ENCODE assay signal across 9 mouse cellular contexts in the genomic region with DNA sequence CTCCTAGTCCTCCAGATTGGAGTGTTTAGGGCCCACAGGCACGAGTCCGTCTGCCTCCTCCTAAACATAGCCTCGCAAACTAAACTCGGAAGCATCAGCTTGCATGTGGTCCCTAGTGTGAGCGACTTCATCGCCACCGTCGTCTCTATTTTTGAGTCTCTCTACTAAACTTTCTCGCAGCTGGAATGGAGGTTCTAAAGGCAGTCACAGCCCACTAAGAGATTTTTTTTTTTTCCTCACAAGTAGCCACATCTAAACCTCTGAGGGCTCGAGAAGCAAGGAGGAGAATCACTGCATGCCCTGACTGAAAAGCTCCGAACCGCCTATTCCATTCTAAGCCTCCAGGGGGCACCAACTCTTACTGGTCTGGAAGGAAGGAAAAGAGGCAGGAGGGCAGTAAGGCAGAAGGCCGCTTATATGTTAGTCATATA.
A peak's percentile ranks its signal among the peaks of the same experiment; 100 is the strongest.
DNase-seq lines count a peak whose midpoint lies in the region; ATAC-seq lines count a peak whose summit lies in the region.
"Had no signal": no experiment of that assay in that cellular context is flagged by ENCODE, and none has a peak within 500 bp of the region (broad histone marks: within the 10 kb centered on the region; RNA-seq: fewer than 3 reads in every experiment).

No protein-coding gene starts in this region.

- H3K9me3 ChIP-seq in forebrain, embryonic 14.5 days (replicated peaks; ENCODE audit: control insufficient read depth, low read length) = no peaks in the 10 kb centered on the region
- no peaks in the 10 kb centered on the region for H3K9me3 ChIP-seq in forebrain, embryonic 12.5 days
- H3K9me3 ChIP-seq: limb, embryonic 13.5 days had no signal

- no peak overlapping the region for H3K4me3 ChIP-seq in forebrain, embryonic 14.5 days (ENCODE audit: low read depth, low read length)
- no peak overlapping the region for H3K4me3 ChIP-seq in forebrain, embryonic 12.5 days (replicated peaks)
- H3K4me3 ChIP-seq: limb, embryonic 13.5 days had no signal

- H3K9ac ChIP-seq in forebrain, embryonic 14.5 days (ENCODE audit: low read length) = no peak overlapping the region
- H3K9ac ChIP-seq in forebrain, embryonic 12.5 days = no peak overlapping the region
- H3K9ac ChIP-seq: limb, embryonic 13.5 days had no signal

- H3K27me3 ChIP-seq in forebrain, embryonic 14.5 days (replicated peaks; ENCODE audit: control insufficient read depth, insufficient read depth, low read length) = no peaks in the 10 kb centered on the region
- H3K27me3 ChIP-seq in forebrain, embryonic 12.5 days = no peaks in the 10 kb centered on the region

- intact Hi-C loops in heart, postnatal 10 days (cut with DNase I) = loop anchor here (1.0 to 5.0 kb wide), 5 partner anchors 209 to 486 kb away; no protein-coding TSS in a partner anchor

- WGBS in forebrain, embryonic 14.5 days = 56% methylated on average over 13 of the region's 13 CpGs
- WGBS in forebrain, embryonic 12.5 days = 54% methylated on average over 13 of the region's 13 CpGs

- ATAC-seq in forebrain, embryonic 14.5 days = no peak
- ATAC-seq in forebrain, embryonic 12.5 days (ENCODE audit: low FRiP score) = no peak

- H3K27ac ChIP-seq in forebrain, embryonic 14.5 days (ENCODE audit: low read depth, low read length) = no peak overlapping the region
- H3K27ac ChIP-seq in forebrain, embryonic 12.5 days = no peak overlapping the region
- H3K27ac ChIP-seq: limb, embryonic 13.5 days had no signal

- no peak overlapping the region for H3K4me2 ChIP-seq in forebrain, embryonic 14.5 days (ENCODE audit: low read length)
- H3K4me2 ChIP-seq in forebrain, embryonic 12.5 days = no peak overlapping the region
- H3K4me2 ChIP-seq: limb, embryonic 13.5 days had no signal

- no peaks in the 10 kb centered on the region for H3K4me1 ChIP-seq in forebrain, embryonic 14.5 days (ENCODE audit: control insufficient read depth, insufficient read depth, low read length)
- no peaks in the 10 kb centered on the region for H3K4me1 ChIP-seq in forebrain, embryonic 12.5 days

- peak; percentile 73 for DNase-seq in forebrain, embryonic 14.5 days (ENCODE audit: low spot score)
- DNase-seq in WW6 (ENCODE audit: low read depth, low spot score) = peak; percentile 3
- peak; percentile 66 to 71 for DNase-seq in cerebellum, postnatal 36 days
- DNase-seq in heart, postnatal 10 days = peak; percentile 74 to 84
- DNase-seq in left cerebral cortex, adult 8-10 months (ENCODE audit: low spot score in 2 of 2) = peak; percentile 69 to 77
- DNase-seq in ovary, postnatal 14 days (ENCODE audit: low spot score) = peak; percentile 68
- peak; percentile 49 to 68 for DNase-seq in urinary bladder, postnatal 4 days (ENCODE audit: low spot score in 2 of 2)

- H3K36me3 ChIP-seq in forebrain, embryonic 14.5 days (ENCODE audit: control insufficient read depth, insufficient read depth, low read length) = no peaks in the 10 kb centered on the region
- no peaks in the 10 kb centered on the region for H3K36me3 ChIP-seq in forebrain, embryonic 12.5 days (replicated peaks)
- H3K36me3 ChIP-seq: limb, embryonic 13.5 days had no signal

Comparison
In these comparisons a context has a peak if more than half of its experiments do, and no peak if none do; other contexts are left out.
1. DNase-seq: peak in every context shown above with its lines; median percentile 79 in heart, postnatal 10 days; 73 in forebrain, embryonic 14.5 days; 73 in left cerebral cortex, adult 8-10 months; 68 in cerebellum, postnatal 36 days; 68 in ovary, postnatal 14 days; 58 in urinary bladder, postnatal 4 days; 3 in WW6.